Mouse (Mus musculus): ENCODE measurements at regions not wholly inside any gene's neighbourhood (a gene's known extent, or its start where the extent isn't known, plus 50 kb on each side); places are given as distances from the start of the nearest gene placed in this dataset. TPM values are rescaled to one million over a fixed set of nuclear protein-coding genes. Genes with fewer than 3 reads are reported as not detected.
"Not testable (repeated sequence)": the region's sequence is repeated elsewhere in the genome, so short reads cannot be mapped to it uniquely, and the experiment has no call there.

- not testable (repeated sequence) for H3K79me3 ChIP-seq (ENCODE audit: low read depth); H3K27me3 ChIP-seq (ENCODE audit: control insufficient read depth, insufficient read depth, insufficient read length); H3K79me2 ChIP-seq (ENCODE audit: control insufficient read depth, insufficient read depth); H3ac ChIP-seq (ENCODE audit: control insufficient read depth, insufficient read length, low read depth); H3K4me3 ChIP-seq (ENCODE audit: insufficient read depth, poor library complexity, severe bottlenecking); H3K36me3 ChIP-seq (ENCODE audit: control insufficient read depth, insufficient read depth)
Measured at GRCm38 (mm10) chr10:130594046-130594734, 97.0 kb upstream of the Vmn2r87 start.

GRCm38 (mm10) chr10:130566426-130566825, 69.2 kb upstream of the Vmn2r87 start:
- H3K27me3 ChIP-seq (ENCODE audit: control insufficient read depth, insufficient read depth, insufficient read length); H3K36me3 ChIP-seq (ENCODE audit: control insufficient read depth, insufficient read depth); H3K4me3 ChIP-seq (ENCODE audit: insufficient read depth, poor library complexity, severe bottlenecking); H3K79me2 ChIP-seq (ENCODE audit: control insufficient read depth, insufficient read depth); H3K79me3 ChIP-seq (ENCODE audit: low read depth); H3ac ChIP-seq (ENCODE audit: control insufficient read depth, insufficient read length, low read depth): not testable (repeated sequence)
- peak; percentile 61 for TF ChIP-seq USF1 (IDR thresholded peaks at IDR 0.05; ENCODE audit: low read depth)
- peak; percentile 50 for TF ChIP-seq FOSL1 (IDR thresholded peaks at IDR 0.05; ENCODE audit: insufficient read depth, low read length, poor library complexity, severe bottlenecking)

- TF ChIP-seq FOSL1 (IDR thresholded peaks at IDR 0.05; ENCODE audit: insufficient read depth, low read length, poor library complexity, severe bottlenecking): no peak
- TF ChIP-seq CEBPB (IDR thresholded peaks at IDR 0.05; ENCODE audit: low read depth): no peak
- TF ChIP-seq MAX (IDR thresholded peaks at IDR 0.05): no peak
- TF ChIP-seq MYOG (IDR thresholded peaks at IDR 0.05; ENCODE audit: control insufficient read depth, extremely low read depth, insufficient read length): no peak
- TF ChIP-seq MYOD1 (IDR thresholded peaks at IDR 0.05; ENCODE audit: control insufficient read depth, insufficient read length, low read depth): no peak
- no peak for TF ChIP-seq CTCF (IDR thresholded peaks at IDR 0.05; ENCODE audit: control insufficient read depth, insufficient read depth, insufficient read length)
- TF ChIP-seq USF1 (IDR thresholded peaks at IDR 0.05; ENCODE audit: low read depth): no peak
- H3K79me3 ChIP-seq (ENCODE audit: low read depth): peaks cover 8% of the 10 kb centered on the region
- H3K27me3 ChIP-seq (ENCODE audit: control insufficient read depth, insufficient read depth, insufficient read length): no peaks in the 10 kb centered on the region
- H3K36me3 ChIP-seq (ENCODE audit: control insufficient read depth, insufficient read depth): no peaks in the 10 kb centered on the region
- peaks cover 29% of the 10 kb centered on the region for H3K79me2 ChIP-seq (ENCODE audit: control insufficient read depth, insufficient read depth)
- H3K4me3 ChIP-seq (ENCODE audit: insufficient read depth, poor library complexity, severe bottlenecking): no peak overlapping the region
- no peak overlapping the region for H3ac ChIP-seq (ENCODE audit: control insufficient read depth, insufficient read length, low read depth)
Measured at GRCm38 (mm10) chr10:130548570-130548969, 51.4 kb upstream of the Vmn2r87 start.

Small RNAs in the stretch of these regions (microRNA-seq; reads per million reads assigned to microRNA genes)
- gene Gm26445 (ENCODE audit: borderline microRNAs expressed): not detected

Measured in C2C12 (cell line).